Mouse (Mus musculus): Measurements from ENCODE around the gene Acot13. TPM values are rescaled to one million over a fixed set of nuclear protein-coding genes. Genes with fewer than 3 reads are reported as not detected.
A peak's percentile ranks its signal among the peaks of the same experiment; 100 is the strongest.
"Not testable (repeated sequence)": the region's sequence is repeated elsewhere in the genome, so short reads cannot be mapped to it uniquely, and the experiment has no call there.

Gene Acot13
- total RNA-seq, 2 experiments from 2014 or later: 37.2 to 38.3 TPM

- DNase-seq: no peak
- intact Hi-C loops (cut with DNase I): no loop called here
Observed at GRCm38 (mm10) chr13:24792411-24793045, 38.8 kb downstream of the Acot13 start.

GRCm38 (mm10) chr13:24791349-24791748, 40.0 kb downstream of the Acot13 start:
- DNase-seq: no peak
- intact Hi-C loops (cut with DNase I): no loop called here

GRCm38 (mm10) chr13:24787477-24787876, 43.9 kb downstream of the Acot13 start:
- no peak for DNase-seq
- intact Hi-C loops (cut with DNase I): no loop called here

GRCm38 (mm10) chr13:24786014-24786490, 45.3 kb downstream of the Acot13 start:
- intact Hi-C loops (cut with DNase I): no loop called here
- no peak for DNase-seq

- DNase-seq: no peak
- intact Hi-C loops (cut with DNase I): no loop called here
Observed at GRCm38 (mm10) chr13:24781916-24782315, 49.4 kb downstream of the Acot13 start.

GRCm38 (mm10) chr13:24778706-24779380, 52.5 kb downstream of the Acot13 start:
- no peak for DNase-seq
- intact Hi-C loops (cut with DNase I): no loop called here

GRCm38 (mm10) chr13:24778026-24778425, 53.3 kb downstream of the Acot13 start:
- no peak for DNase-seq
- intact Hi-C loops (cut with DNase I): no loop called here

GRCm38 (mm10) chr13:24776146-24776844, 55.0 kb downstream of the Acot13 start:
- peak; percentile 36 for DNase-seq
- intact Hi-C loops (cut with DNase I): no loop called here

- intact Hi-C loops (cut with DNase I); DNase-seq: not testable (repeated sequence)
Observed at GRCm38 (mm10) chr13:24771482-24771881, 59.9 kb downstream of the Acot13 start.

Other genes with a start within 250 kb of the Acot13 start
- 10 to 100 TPM; 55.7 to 56.5 TPM for gene Ripor2, start 249.4 kb downstream of the Acot13 start, total RNA-seq (2021)
- not detected for gene Armh2, start 90.3 kb downstream of the Acot13 start, total RNA-seq (2021)
- 1 to 10 TPM; 4.0 to 5.5 TPM for gene Gmnn, start 69.6 kb downstream of the Acot13 start, total RNA-seq (2021)
- gene BC005537, start 29.9 kb downstream of the Acot13 start, total RNA-seq (2021): 100 to 1,000 TPM; 219 to 228 TPM
- 10 to 100 TPM; 22.4 to 22.6 TPM for gene Tdp2, start 139 bp upstream of the Acot13 start, total RNA-seq (2021)
- gene D130043K22Rik, start 13.6 kb upstream of the Acot13 start, total RNA-seq (2021): 10 to 100 TPM; 19.1 to 22.2 TPM
- 10 to 100 TPM; 40.3 to 44.6 TPM for gene Aldh5a1, start 106.1 kb upstream of the Acot13 start, total RNA-seq (2021)
- 1 to 10 TPM; 2.9 to 3.0 TPM for gene Gpld1, start 111.6 kb upstream of the Acot13 start, total RNA-seq (2021)
- 10 to 100 TPM; 40.0 to 42.2 TPM for gene Mrs2, start 188.8 kb upstream of the Acot13 start, total RNA-seq (2021)
- gene Dcdc2a, start 224.5 kb upstream of the Acot13 start, total RNA-seq (2021): 1 to 10 TPM; 3.8 TPM

Data from left cerebral cortex, postnatal 4 days (tissue).